Mouse (Mus musculus) ES-E14 (cell line): Measurements from ENCODE around the gene Tmppe. TPM values are rescaled to one million over a fixed set of nuclear protein-coding genes. Genes with fewer than 3 reads are reported as not detected.

Source experiments
- DNase-seq: peaks from one replicate; pipeline ENCODE4 v3.0.0-alpha.2; 2013; ENCODE audit warnings: low read depth, low spot score
- H3K27ac ChIP-seq: 2 replicates; pipeline ENCODE4 v1.5.1; 2012; ENCODE audit warnings: low read depth, mild to moderate bottlenecking, low read length, moderate library complexity, mixed read lengths; ENCODE audit not compliant: poor library complexity, insufficient read depth, severe bottlenecking
- H3K36me3 ChIP-seq: 2 replicates; pipeline ENCODE4 v1.6.1; 2012; ENCODE audit warnings: mild to moderate bottlenecking, low read length, moderate library complexity, mixed read lengths; ENCODE audit not compliant: control insufficient read depth, poor library complexity, insufficient read depth, severe bottlenecking
- H3K4me1 ChIP-seq, 2 experiments: fragments of 150-350 bp in 1 of 2; sonication (generic) in 1 of 2; 2 replicates each; pipeline ENCODE4 v1.6.1; 2012; ENCODE audit warnings: low read length in 2 of 2, mild to moderate bottlenecking in 1 of 2, mixed read lengths in 1 of 2; ENCODE audit not compliant: control insufficient read depth in 2 of 2, insufficient read depth in 2 of 2, poor library complexity in 1 of 2
- H3K4me3 ChIP-seq, 2 experiments: fragments of 150-350 bp in 1 of 2; sonication (generic) in 1 of 2; 2 replicates each; pipeline ENCODE4 v1.5.1; 2012; ENCODE audit warnings: low read length in 2 of 2, low read depth in 1 of 2, mild to moderate bottlenecking in 1 of 2, mixed read lengths in 1 of 2; ENCODE audit not compliant: insufficient read depth in 1 of 2, poor library complexity in 1 of 2, severe bottlenecking in 1 of 2
- H3K9ac ChIP-seq: 2 replicates; pipeline ENCODE4 v1.6.1; 2012; ENCODE audit warnings: low read depth, mild to moderate bottlenecking, low read length, mixed read lengths; ENCODE audit not compliant: poor library complexity, insufficient read depth, severe bottlenecking
- H3K9me3 ChIP-seq: fragments of 150-350 bp; sonication (generic); 2 replicates; pipeline ENCODE4 v1.6.1; 2012; ENCODE audit warnings: low read depth, mild to moderate bottlenecking, low read length; ENCODE audit not compliant: control insufficient read depth, insufficient read depth
- CHD2 ChIP-seq: IDR thresholded peaks from 2 replicates; pipeline ENCODE4 v1.6.1; 2014; ENCODE audit warnings: mild to moderate bottlenecking, low read depth, low read length, inconsistent platforms
- HCFC1 ChIP-seq: IDR thresholded peaks from 2 replicates; pipeline ENCODE4 v1.6.1; 2012; ENCODE audit warnings: low read length, inconsistent platforms, borderline replicate concordance; ENCODE audit not compliant: insufficient read depth
- MAFK ChIP-seq: IDR thresholded peaks from 2 replicates; pipeline ENCODE4 v1.6.1; 2014; ENCODE audit warnings: mild to moderate bottlenecking, low read depth, low read length, inconsistent platforms; ENCODE audit not compliant: insufficient read depth
- ZC3H11A ChIP-seq: IDR thresholded peaks from 2 replicates; pipeline ENCODE4 v1.6.1; 2012; ENCODE audit warnings: low read depth, mild to moderate bottlenecking, inconsistent platforms, low read length, borderline replicate concordance
- ZNF384 ChIP-seq: IDR thresholded peaks from 2 replicates; pipeline ENCODE4 v1.6.1; 2012; ENCODE audit warnings: low read depth, low read length, inconsistent platforms
- in situ Hi-C, 2 experiments: fragments of 600-800 bp; cut with MboI; formaldehyde crosslinking; loops; one replicate each; pipeline ENCODE4 v1.15.1; 2025; ENCODE audit warnings: low sequenced_read_pairs in 2 of 2, inconsistent platforms in 1 of 2; ENCODE audit not compliant: unreplicated experiment in 2 of 2
- total RNA-seq: library from RNA; depleted of rRNA; stranded (reverse); fragments of 300-350 nt; gene quantifications from 2 replicates; pipeline ENCODE4 v1.2.3, GENCODE M21; 2012

Gene Tmppe
- total RNA-seq, 1 experiment: 37.3 TPM

DNA sequence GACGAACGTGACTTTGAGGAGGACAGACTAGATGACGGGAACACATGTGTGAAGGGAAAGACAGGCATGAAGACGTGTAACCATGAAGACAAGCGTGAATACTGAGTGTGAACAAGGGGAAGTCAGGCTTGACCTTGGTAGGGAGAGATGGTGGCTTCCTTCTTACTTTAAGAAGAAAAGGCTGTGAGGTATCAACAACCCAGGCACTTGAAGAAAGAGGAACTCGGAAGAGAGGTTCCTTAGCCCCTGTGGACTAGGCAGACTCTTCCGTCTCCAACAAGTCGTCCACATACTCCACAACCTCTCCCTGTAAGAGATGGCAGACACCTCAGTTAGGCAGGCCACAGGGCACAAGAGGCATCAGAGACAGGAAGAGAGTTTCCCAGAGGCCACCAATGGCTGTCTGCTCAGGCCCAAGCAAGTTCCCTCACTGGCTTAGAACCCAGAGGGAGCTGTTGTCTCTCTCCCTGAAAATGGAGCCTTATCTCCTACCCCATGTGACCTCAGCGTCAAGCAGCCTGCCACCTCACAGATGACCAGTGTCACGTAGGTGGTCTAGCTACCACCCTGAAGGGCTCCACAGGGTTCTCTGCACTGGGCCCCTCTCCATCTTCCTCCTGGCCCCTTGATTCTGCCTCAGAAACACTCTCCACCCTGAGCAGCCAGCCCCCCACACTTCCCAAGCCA is 25.5 kb upstream of the Tmppe start:
- TF ChIP-seq ZNF384 (no peak), MAFK (no peak), CHD2 (no peak), HCFC1 (no peak), ZC3H11A (no peak)
- DNase-seq: no peak

DNA sequence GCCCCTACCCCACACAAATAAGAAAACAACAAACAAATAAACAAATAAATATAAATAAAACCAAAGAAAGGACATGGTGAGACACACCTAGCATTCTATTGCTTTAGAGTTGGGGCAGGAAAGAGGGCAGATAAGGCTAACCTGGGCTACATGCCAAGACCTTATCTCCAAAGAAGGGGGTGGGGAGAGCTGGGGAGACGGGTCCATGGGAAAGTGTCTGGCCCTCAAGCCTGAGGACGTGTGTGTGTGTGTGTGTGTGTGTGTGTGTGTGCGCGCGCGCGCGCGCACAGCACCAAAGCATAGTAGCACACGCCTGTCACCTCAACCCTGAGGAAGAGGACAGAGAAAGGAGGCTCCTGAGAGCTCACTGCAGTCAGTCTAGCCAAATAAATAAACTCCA is 23.7 kb upstream of the Tmppe start:
- Histone ChIP-seq H3K36me3 (peaks cover 40% of the 10 kb centered on the region), H3K4me3 (no peak overlapping the region), H3K9me3 (no peaks in the 10 kb centered on the region), H3K4me1 (peaks cover 0 to 3% of the 10 kb centered on the region in 2 experiments; a peak in 1 of 4 replicates), H3K9ac (no peak overlapping the region), H3K27ac (no peak overlapping the region)
- TF ChIP-seq ZC3H11A (no peak), HCFC1 (no peak)
- no peak for DNase-seq
- in situ Hi-C loops: no loop called here

More for the DNA sequence above, 25.5 kb upstream of the Tmppe start:
- H3K4me3 ChIP-seq: no peak overlapping the region
- no peaks in the 10 kb centered on the region for H3K9me3 ChIP-seq
- H3K27ac ChIP-seq: no peak overlapping the region
- peaks cover 35% of the 10 kb centered on the region for H3K36me3 ChIP-seq
- H3K4me1 ChIP-seq: peaks cover 0 to 6% of the 10 kb centered on the region in 2 experiments; a peak in 1 of 4 replicates
- no peak overlapping the region for H3K9ac ChIP-seq
- in situ Hi-C loops: no loop called here

DNA sequence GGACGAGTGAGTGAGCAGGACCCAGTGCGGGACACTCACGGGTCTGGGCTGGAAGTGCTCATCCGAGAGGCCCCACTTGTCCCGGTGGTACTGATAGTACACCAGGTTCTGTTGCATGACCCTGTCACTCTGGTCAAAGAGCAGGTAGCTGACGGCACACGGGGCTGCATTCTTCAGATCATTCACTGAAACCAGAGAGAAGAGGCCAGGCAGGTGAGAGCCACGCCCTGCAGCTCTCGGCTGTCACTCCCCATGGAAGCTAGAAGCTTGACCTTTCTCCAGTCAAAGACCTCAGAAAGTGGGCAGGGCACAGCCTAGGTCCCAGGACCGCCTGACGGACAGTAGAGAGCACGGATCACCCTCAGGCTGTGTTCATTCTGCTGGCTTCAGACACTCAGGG is 21.0 kb upstream of the Tmppe start:
- no peak overlapping the region for H3K27ac ChIP-seq
- no peaks in the 10 kb centered on the region for H3K9me3 ChIP-seq
- no peak overlapping the region for H3K9ac ChIP-seq
- in situ Hi-C loops: no loop called here
- no peak for TF ChIP-seq HCFC1
- no peak for TF ChIP-seq CHD2
- no peak for TF ChIP-seq ZC3H11A
- no peak for TF ChIP-seq ZNF384
- no peak for TF ChIP-seq MAFK
- H3K4me3 ChIP-seq: no peak overlapping the region
- H3K4me1 ChIP-seq: peaks cover 0 to 3% of the 10 kb centered on the region in 2 experiments; a peak in 1 of 4 replicates
- peaks cover 41% of the 10 kb centered on the region for H3K36me3 ChIP-seq
- DNase-seq: no peak

DNA sequence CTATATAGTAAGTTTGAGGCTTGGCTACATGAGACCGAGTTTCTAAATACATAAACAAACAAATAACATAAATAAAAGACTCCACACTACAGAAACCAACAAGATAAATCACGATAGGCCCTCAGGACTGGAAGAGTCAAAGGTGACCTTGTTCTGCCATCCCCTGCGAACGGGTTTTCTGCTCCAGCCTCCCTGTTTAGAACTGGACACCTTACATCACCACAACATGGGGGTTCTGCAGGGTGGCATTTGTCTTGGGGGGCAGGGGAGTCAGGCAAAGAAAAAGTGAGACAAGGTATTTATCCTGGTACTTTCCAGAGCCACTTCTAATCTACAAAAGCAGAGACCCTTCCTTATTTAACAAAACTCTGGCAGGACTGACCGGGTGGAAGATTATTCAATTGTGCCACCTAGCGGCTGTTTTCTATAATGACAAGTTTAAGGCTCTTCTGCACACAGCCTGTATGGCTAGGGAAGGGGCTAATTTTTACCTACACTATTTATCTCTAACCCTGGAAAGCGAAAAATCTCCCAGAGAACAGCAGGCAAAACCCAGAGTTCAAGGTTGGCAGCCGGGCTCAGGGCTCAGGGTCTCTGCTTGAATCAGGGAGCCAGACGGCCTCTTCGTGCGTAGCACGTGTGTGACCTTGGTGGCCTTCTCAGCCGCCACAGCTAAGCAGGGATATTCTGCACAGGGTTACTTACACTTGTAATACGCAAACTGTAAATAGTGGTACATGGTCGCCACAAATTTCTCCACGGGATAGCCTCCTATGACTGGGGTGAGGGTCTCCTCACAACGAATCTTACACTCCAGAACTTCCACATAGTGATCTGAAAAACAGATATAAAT is 19.8 kb upstream of the Tmppe start:
- no peak for DNase-seq
- in situ Hi-C loops: no loop called here
- Histone ChIP-seq H3K36me3 (peaks cover 38% of the 10 kb centered on the region), H3K4me1 (peaks cover 0 to 3% of the 10 kb centered on the region in 2 experiments; a peak in 1 of 4 replicates), H3K9me3 (no peaks in the 10 kb centered on the region), H3K9ac (no peak overlapping the region), H3K27ac (no peak overlapping the region), H3K4me3 (no peak overlapping the region)
- TF ChIP-seq HCFC1 (no peak), ZC3H11A (peak; percentile 37; the same call in 1 of the 2 replicates)
